Mouse (Mus musculus) lung, postnatal 4 days (tissue): ENCODE measurements around the gene Hikeshi.

Experiments
- DNase-seq, 2 experiments: peaks; one replicate each; pipeline ENCODE4 v3.0.0; 2021

The Hikeshi gene

DNA sequence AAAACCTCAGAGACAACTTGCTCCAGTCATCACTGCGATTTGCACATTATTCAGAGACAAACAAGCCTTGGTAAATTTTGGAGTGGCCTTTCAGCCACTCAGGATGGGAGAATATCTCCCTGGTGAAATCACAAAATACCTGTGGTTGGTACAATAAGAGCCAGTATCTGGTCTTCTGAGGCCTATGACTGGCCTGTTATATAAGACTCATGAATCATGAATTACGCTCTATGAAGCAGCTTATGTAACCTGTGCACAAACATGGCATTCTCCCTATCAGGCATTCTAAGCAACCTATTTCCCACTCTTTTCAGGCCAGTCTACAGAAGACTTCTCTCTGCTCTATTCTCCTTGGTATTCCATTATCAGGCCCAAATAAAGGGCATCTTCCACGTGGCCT is 28.6 kb downstream of the Hikeshi start:
- DNase-seq: no peak

DNA sequence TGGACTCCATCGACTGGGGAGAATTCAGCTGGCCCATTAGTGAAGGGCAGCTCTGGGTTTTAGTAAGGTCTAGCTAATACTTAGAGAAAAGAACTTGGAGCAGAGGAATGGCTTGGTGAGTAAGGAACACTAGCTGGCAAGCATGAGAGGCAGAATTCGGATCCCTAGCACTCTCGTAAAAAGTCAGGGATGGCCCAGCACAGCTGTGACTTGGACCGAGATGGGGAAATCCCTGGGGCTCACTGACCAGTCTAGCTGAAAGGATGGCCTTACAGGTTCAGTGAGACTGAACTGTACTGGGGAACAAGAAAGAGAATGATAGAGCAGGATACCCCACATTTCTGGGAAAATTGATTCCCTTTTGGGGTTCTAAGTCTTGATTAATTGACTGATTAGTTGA is 31.3 kb downstream of the Hikeshi start:
- DNase-seq: no peak

DNA sequence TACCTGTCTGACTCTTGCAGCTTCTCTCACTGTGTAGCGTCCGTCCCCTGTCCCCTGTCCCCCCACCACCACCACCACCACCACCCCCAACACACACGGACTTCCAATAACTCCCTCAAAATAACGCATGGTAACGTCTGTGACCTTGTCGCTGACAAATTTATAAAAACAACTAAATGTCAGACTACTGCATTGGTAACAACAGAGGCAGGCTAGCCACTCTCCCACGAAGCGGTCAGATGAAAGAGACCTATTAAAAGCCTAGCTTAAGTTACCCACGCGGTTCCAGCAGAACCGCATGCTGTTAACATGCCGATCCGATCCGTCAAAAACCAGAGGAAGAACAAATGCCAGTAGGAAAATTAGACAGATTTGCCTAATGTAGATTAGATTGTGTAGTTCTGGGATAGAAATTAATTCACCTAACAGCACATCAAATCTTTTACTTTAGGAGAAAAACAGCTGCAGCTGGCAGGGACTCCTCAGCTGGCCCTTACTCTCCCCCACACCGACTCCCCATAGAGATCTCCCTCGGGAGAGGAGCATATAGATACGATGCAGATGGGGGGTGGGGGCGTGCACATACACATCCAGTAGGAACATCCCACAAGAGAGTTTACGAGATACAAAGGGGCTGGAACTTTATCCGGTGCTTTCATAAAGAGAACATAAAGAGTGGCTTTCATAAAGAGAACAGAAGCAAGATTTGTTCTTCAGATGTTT is 31.9 kb downstream of the Hikeshi start:
- no peak for DNase-seq

DNA sequence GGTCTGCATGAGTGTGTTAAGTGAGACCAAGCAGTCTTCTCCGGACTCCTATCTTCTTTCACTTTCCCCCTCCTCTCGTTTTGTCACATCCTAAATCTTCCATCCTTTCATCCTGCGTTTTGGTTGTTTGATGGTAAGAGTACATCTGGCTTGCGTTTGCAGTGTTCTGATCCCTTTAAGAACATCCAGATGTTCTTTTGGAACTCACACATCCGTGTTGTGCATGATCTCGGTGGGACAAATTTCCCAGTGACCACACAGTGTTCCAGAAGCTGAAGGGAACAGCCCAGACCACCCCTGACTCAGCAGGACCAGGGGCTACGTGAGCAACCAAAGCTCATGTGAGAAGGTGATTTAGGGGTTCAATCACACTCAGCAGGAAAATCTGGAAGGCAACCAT is 32.6 kb downstream of the Hikeshi start:
- DNase-seq: no peak

DNA sequence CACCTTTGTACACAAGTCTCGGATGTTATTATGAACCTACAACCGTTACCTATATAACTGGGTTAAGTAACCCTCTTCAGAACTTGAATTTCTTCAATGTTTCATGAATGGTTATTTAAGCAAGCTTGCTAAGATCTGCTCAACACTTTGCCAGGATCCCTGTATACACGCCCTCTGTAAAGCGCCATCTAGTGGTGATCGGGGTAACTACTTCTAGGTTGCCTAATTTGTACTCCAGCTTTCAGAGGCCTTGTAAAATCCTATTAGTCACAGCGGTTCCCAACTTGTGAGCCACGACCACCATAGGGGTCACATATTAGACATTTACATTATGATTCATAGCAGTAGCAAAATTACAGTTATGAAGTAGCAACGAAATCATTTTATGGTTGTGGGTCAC is 33.1 kb downstream of the Hikeshi start:
- peak; percentile 27 to 80 for DNase-seq

DNA sequence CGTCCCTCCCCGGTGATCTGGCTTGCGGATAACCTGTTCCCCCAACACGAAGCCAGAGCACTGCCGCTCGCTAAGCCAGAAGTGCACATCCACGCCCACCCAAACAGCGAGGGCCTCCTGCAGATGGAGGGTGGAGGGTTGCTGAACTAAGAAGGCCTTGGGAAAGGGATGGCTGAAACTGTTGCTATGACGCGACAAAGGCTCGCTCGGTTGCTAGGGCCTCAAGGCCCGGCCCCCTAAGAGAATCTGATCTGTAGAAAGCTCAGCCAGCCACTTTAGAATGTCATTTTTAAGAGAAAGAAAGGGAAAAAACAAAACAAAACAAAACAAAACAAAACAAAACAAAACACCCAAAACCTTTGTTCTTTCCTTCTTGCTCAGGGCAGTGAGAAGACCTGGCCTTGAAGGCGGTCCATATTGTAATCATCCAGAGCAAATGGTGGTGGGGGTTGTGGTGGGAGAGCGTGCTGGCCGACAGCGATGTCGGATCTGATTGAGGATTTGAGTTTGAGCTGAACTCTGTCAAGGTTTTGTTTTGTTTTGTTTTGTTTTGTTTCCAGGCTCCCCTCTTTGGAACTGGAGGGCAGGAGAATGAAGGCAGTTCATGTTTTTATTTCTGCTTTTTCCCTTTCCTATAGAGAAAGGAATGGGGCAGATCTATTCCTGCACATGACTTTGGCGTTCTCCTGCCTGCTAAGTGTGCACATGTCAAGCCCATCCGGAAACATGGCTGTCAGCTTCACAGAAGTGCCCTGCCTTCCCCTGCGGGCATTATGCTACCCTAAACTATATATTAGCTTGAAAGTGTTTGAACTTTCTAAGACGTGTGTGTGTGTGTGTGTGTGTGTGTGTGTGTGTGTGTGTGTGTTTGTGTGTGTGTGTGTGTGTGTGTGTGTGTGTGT is 37.3 kb downstream of the Hikeshi start, which contains the start of gene Ccdc81:
Gene Ccdc81 (minus strand): TSS at position 188 of the 902 bp plus-strand sequence.
- DNase-seq: peak in 1 of 2 experiments; percentile 22

DNA sequence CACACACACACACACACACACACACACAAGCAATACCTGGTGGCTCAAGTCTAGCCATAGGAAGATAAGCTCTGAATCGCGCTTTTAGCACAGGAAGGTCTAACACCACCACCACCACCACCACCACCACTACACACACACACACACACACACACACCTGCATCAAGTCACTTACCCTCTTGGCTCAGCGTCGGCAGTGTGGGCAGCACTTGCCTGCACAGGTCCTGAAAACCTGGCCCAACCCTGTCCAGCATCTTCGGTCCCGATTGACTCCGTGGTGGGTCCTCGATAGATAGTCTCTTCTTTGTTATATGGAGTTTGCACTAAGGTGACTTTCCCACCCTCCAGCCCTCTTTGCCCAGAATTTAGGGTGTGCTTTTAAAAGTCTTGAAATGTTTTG is 38.0 kb downstream of the Hikeshi start:
- DNase-seq: no peak

DNA sequence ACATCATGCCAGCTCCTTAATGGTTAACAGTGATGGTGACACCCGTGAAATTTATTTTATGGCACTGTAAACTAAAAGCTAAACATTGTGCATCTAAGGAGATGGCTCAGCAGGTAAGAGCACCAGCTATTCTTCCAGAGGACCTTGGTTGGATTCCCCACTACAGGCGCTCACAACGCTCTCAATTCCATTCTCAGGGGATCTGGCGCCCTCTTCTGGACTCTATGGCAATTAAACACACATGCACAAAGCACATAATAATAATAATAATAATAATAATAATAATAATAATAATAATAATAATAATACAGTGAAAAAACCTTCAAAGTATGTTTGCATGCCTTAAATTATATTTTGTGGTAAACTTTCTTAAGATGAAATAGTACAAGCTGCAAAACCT is 49.1 kb downstream of the Hikeshi start:
- peak in 1 of 2 experiments; percentile 26 for DNase-seq

DNA sequence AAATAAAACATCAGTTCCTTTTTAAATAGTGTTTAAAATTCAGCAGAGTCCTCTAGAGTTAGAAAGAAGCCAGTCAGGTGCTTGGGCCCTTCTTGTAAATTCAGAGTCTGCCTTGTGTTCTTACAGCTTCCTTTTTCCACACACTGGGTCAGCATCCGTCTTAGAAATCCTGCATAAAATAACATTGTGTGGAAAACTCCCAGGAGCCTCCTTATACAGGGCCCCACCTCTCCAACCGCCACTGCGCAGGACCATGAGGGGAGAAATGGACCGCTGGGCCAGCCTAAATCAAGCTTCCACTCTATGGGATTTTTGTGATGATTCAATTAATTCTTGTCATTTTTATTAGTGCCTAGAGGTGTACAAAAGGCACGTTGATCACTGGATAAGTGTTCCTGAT is 49.6 kb downstream of the Hikeshi start:
- no peak for DNase-seq

DNA sequence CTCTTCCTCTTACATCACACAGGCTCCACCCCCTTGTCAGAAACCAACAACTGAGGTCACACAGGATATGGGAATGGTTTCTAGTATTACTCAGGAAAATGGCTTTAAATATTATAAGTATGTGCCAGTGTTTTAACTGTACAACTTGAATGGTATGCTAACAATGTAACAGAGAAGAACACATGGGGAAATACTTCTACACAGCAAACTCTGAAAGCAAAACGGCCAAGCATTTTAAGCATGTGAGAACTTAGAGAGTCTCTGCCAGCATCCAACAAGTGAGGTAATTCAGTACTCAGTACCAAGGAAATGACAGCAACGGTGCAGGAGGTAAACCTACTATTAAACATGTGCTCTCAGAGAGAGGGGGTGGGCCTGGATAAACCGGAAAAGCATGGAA is 56.5 kb downstream of the Hikeshi start:
- DNase-seq: no peak

DNA sequence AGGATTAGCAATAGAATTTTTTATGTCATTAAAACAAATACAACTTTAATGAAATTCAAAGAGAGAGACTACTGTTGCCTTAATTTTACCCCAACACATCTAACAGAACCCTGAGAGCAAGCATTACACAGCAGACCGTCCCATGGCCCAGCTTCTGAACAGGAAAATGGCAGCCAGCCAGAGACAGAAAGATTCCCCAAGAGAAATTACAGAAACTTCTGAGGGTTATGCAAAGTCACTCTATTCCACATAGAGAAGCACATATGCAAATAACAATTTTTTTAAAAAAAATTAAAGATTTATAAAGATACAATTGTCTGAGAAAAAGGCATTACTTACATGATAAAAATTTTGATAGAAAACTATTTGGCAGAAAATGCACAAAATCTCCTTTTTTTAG is 61.3 kb downstream of the Hikeshi start:
- no peak for DNase-seq
